Mouse (Mus musculus): ENCODE measurements around the gene Crybg1.
A peak's percentile ranks its signal among the peaks of the same experiment; 100 is the strongest.
"Not testable (repeated sequence)": the region's sequence is repeated elsewhere in the genome, so short reads cannot be mapped to it uniquely, and the experiment has no call there.

The Crybg1 gene

GRCm38 (mm10) chr10:43964943-43965342, 183.7 kb downstream of the Crybg1 start:
- DNase-seq (ENCODE audit: low spot score) = no peak

- DNase-seq (ENCODE audit: low spot score) = peak; percentile 85
These were observed 194.7 kb downstream of the Crybg1 start for GRCm38 (mm10) chr10:43953942-43954341.

- DNase-seq (ENCODE audit: low spot score) = no peak
These were observed 203.2 kb downstream of the Crybg1 start for GRCm38 (mm10) chr10:43945435-43945834.

- no peak for DNase-seq (ENCODE audit: low spot score)
These were observed 204.9 kb downstream of the Crybg1 start for GRCm38 (mm10) chr10:43943736-43944135.

- DNase-seq (ENCODE audit: low spot score) = no peak
These were observed 209.5 kb downstream of the Crybg1 start for GRCm38 (mm10) chr10:43939136-43939662.

GRCm38 (mm10) chr10:43928596-43928995, 220.1 kb downstream of the Crybg1 start:
- DNase-seq (ENCODE audit: low spot score) = no peak

GRCm38 (mm10) chr10:43927736-43928135, 220.9 kb downstream of the Crybg1 start:
- DNase-seq (ENCODE audit: low spot score) = no peak

- not testable (repeated sequence) for DNase-seq (ENCODE audit: low spot score)
These were observed 222.9 kb downstream of the Crybg1 start for GRCm38 (mm10) chr10:43925776-43926175.

- no peak for DNase-seq (ENCODE audit: low spot score)
These were observed 225.6 kb downstream of the Crybg1 start for GRCm38 (mm10) chr10:43923096-43923495.

- peak; percentile 86 for DNase-seq (ENCODE audit: low spot score)
These were observed 229.7 kb downstream of the Crybg1 start for GRCm38 (mm10) chr10:43918696-43919608.

GRCm38 (mm10) chr10:43916737-43917136, 231.9 kb downstream of the Crybg1 start:
- no peak for DNase-seq (ENCODE audit: low spot score)

GRCm38 (mm10) chr10:43916181-43916580, 232.5 kb downstream of the Crybg1 start:
- no peak for DNase-seq (ENCODE audit: low spot score)

GRCm38 (mm10) chr10:43912236-43912635, 236.4 kb downstream of the Crybg1 start:
- DNase-seq (ENCODE audit: low spot score) = no peak

- DNase-seq (ENCODE audit: low spot score) = no peak
These were observed 237.8 kb downstream of the Crybg1 start for GRCm38 (mm10) chr10:43910873-43911142.

- DNase-seq (ENCODE audit: low spot score) = no peak
These were observed 238.4 kb downstream of the Crybg1 start for GRCm38 (mm10) chr10:43910032-43910872.

- DNase-seq (ENCODE audit: low spot score) = no peak
These were observed 244.1 kb downstream of the Crybg1 start for GRCm38 (mm10) chr10:43904569-43904968.

GRCm38 (mm10) chr10:43901578-43902194, 247.0 kb downstream of the Crybg1 start, which contains the start of the genes Qrsl1 and Rtn4ip1:
Gene Qrsl1, minus strand, starts transcription at chr10:43901745.
Gene Rtn4ip1, plus strand, starts transcription at chr10:43901807.
- DNase-seq (ENCODE audit: low spot score) = peak; percentile 97

GRCm38 (mm10) chr10:43900883-43901570, 247.6 kb downstream of the Crybg1 start:
- peak; percentile 3 for DNase-seq (ENCODE audit: low spot score)

All from retina, embryonic 14.5 days (tissue).